Mouse (Mus musculus): ENCODE results near the gene Zbtb40. TPM values are rescaled to one million over a fixed set of nuclear protein-coding genes. Genes with fewer than 3 reads are reported as not detected.
A peak's percentile ranks its signal among the peaks of the same experiment; 100 is the strongest.

Gene Zbtb40
- polyA plus RNA-seq, 1 experiment from 2014 or later, result 3.2 TPM

DNA sequence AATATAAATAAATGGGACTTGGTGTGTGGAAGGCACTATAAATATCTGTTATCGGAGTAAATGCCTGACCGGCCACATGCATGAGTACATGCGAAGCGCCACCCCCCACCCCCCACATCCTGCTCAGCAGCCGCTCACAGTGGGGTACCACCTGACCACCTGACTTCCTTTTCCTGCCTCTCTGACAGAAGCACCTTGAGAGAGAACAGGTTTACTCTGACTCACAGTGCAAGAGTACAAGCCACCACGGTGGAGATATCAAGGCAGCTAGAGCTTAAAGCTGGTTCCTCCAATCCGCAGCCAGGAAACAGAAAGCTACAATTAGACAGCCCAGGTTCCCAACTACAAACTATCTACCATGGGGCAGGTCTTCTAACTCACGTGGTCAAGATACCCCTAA is 19.9 kb upstream of the Zbtb40 start:
- no peak overlapping the region for H3K9ac ChIP-seq (ENCODE audit: low read depth, low read length)
- no peak overlapping the region for H3K4me2 ChIP-seq (ENCODE audit: low read length)
- no peak overlapping the region for H3K27ac ChIP-seq (ENCODE audit: low read depth, low read length)
- no peaks in the 10 kb centered on the region for H3K9me3 ChIP-seq (ENCODE audit: control insufficient read depth, low read length)
- no peak for ATAC-seq
- no peak overlapping the region for H3K4me3 ChIP-seq (ENCODE audit: low read length)
- WGBS, result 42% methylated on average over 8 of the region's 8 CpGs
- no peaks in the 10 kb centered on the region for H3K27me3 ChIP-seq (replicated peaks; ENCODE audit: control insufficient read depth, insufficient read depth, low read length)
- H3K4me1 ChIP-seq (ENCODE audit: control insufficient read depth, insufficient read depth, low read depth, low read length), result peaks cover 4% of the 10 kb centered on the region
- no peaks in the 10 kb centered on the region for H3K36me3 ChIP-seq (ENCODE audit: control insufficient read depth, insufficient read depth, low read length)

DNA sequence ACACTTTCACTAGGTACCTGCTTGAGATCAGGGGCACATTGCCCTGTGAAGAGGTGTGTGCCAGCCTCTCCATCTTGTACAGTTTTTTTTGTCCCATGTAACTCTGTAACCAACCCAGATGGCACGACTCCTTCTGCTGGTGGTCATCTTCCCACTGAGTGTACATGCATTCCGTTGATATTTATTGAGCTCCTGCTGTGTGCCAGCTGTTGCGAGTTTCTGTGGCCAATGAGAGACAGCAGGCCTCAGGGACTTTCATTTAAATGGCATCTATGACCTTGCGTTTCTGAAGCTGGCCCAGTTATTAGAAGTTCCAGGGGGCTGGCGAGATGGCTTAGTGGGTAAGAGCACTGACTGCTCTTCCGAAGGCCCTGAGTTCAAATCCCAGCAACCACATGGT is 17.2 kb upstream of the Zbtb40 start:
- ATAC-seq, result no peak

GRCm38 (mm10) chr4:137054932-137055331 is 6.3 kb upstream of the Zbtb40 start:
- no peak for ATAC-seq
- peaks cover 25% of the 10 kb centered on the region for H3K27me3 ChIP-seq (replicated peaks; ENCODE audit: control insufficient read depth, insufficient read depth, low read length)

More for the DNA sequence above, 17.2 kb upstream of the Zbtb40 start:
- 61% methylated on average over 6 of the region's 6 CpGs for WGBS
- Histone ChIP-seq H3K4me2 (ENCODE audit: low read length) (no peak overlapping the region), H3K9me3 (ENCODE audit: control insufficient read depth, low read length) (no peaks in the 10 kb centered on the region), H3K9ac (ENCODE audit: low read depth, low read length) (no peak overlapping the region), H3K27me3 (replicated peaks; ENCODE audit: control insufficient read depth, insufficient read depth, low read length) (no peaks in the 10 kb centered on the region), H3K36me3 (ENCODE audit: control insufficient read depth, insufficient read depth, low read length) (no peaks in the 10 kb centered on the region), H3K4me3 (ENCODE audit: low read length) (no peak overlapping the region), H3K4me1 (ENCODE audit: control insufficient read depth, insufficient read depth, low read depth, low read length) (peaks cover 4% of the 10 kb centered on the region), H3K27ac (ENCODE audit: low read depth, low read length) (no peak overlapping the region)

GRCm38 (mm10) chr4:137053810-137054209 is 5.2 kb upstream of the Zbtb40 start:
- Histone ChIP-seq H3K4me3 (ENCODE audit: low read length) (no peak overlapping the region), H3K4me2 (ENCODE audit: low read length) (no peak overlapping the region), H3K27ac (ENCODE audit: low read depth, low read length) (no peak overlapping the region), H3K27me3 (replicated peaks; ENCODE audit: control insufficient read depth, insufficient read depth, low read length) (peaks cover 28% of the 10 kb centered on the region), H3K36me3 (ENCODE audit: control insufficient read depth, insufficient read depth, low read length) (no peaks in the 10 kb centered on the region), H3K4me1 (ENCODE audit: control insufficient read depth, insufficient read depth, low read depth, low read length) (no peaks in the 10 kb centered on the region), H3K9ac (ENCODE audit: low read depth, low read length) (no peak overlapping the region), H3K9me3 (ENCODE audit: control insufficient read depth, low read length) (no peaks in the 10 kb centered on the region; the same call in none of the 2 replicates)
- 74% methylated on average over 5 of the region's 5 CpGs for WGBS
- no peak for ATAC-seq

More at GRCm38 (mm10) chr4:137054932-137055331, 6.3 kb upstream of the Zbtb40 start:
- no peak overlapping the region for H3K4me2 ChIP-seq (ENCODE audit: low read length)
- H3K4me3 ChIP-seq (ENCODE audit: low read length), result no peak overlapping the region
- H3K36me3 ChIP-seq (ENCODE audit: control insufficient read depth, insufficient read depth, low read length), result no peaks in the 10 kb centered on the region
- H3K9ac ChIP-seq (ENCODE audit: low read depth, low read length), result no peak overlapping the region
- no peaks in the 10 kb centered on the region; the same call in 1 of the 2 replicates for H3K9me3 ChIP-seq (ENCODE audit: control insufficient read depth, low read length)
- H3K27ac ChIP-seq (ENCODE audit: low read depth, low read length), result no peak overlapping the region
- WGBS, result 80% methylated on average over 3 of the region's 3 CpGs
- no peaks in the 10 kb centered on the region for H3K4me1 ChIP-seq (ENCODE audit: control insufficient read depth, insufficient read depth, low read depth, low read length)

- no peaks in the 10 kb centered on the region; the same call in none of the 2 replicates for H3K9me3 ChIP-seq (ENCODE audit: control insufficient read depth, low read length)
- no peaks in the 10 kb centered on the region for H3K36me3 ChIP-seq (ENCODE audit: control insufficient read depth, insufficient read depth, low read length)
- ATAC-seq, result peak; percentile 72; the same call in 1 of the 2 replicates
- H3K27ac ChIP-seq (ENCODE audit: low read depth, low read length), result peak overlapping the region; percentile 85
- H3K4me3 ChIP-seq (ENCODE audit: low read length), result peak overlapping the region; percentile 78
- WGBS, result under 1% methylated on average over 37 of the region's 52 CpGs
- peak overlapping the region; percentile 64 for H3K4me2 ChIP-seq (ENCODE audit: low read length)
- peaks cover 24% of the 10 kb centered on the region for H3K27me3 ChIP-seq (replicated peaks; ENCODE audit: control insufficient read depth, insufficient read depth, low read length)
- H3K4me1 ChIP-seq (ENCODE audit: control insufficient read depth, insufficient read depth, low read depth, low read length), result peaks cover 22% of the 10 kb centered on the region
- peak overlapping the region; percentile 78 for H3K9ac ChIP-seq (ENCODE audit: low read depth, low read length)
Observed at GRCm38 (mm10) chr4:137047840-137048549, 606 bp downstream of the Zbtb40 start.

GRCm38 (mm10) chr4:137046110-137046509 is 2.5 kb downstream of the Zbtb40 start:
- ATAC-seq, result no peak
- no peak overlapping the region for H3K4me2 ChIP-seq (ENCODE audit: low read length)
- no peak overlapping the region for H3K9ac ChIP-seq (ENCODE audit: low read depth, low read length)
- peaks cover 13% of the 10 kb centered on the region for H3K27me3 ChIP-seq (replicated peaks; ENCODE audit: control insufficient read depth, insufficient read depth, low read length)
- no peaks in the 10 kb centered on the region; the same call in none of the 2 replicates for H3K9me3 ChIP-seq (ENCODE audit: control insufficient read depth, low read length)
- 85% methylated on average over 5 of the region's 5 CpGs for WGBS
- H3K36me3 ChIP-seq (ENCODE audit: control insufficient read depth, insufficient read depth, low read length), result no peaks in the 10 kb centered on the region
- no peak overlapping the region for H3K4me3 ChIP-seq (ENCODE audit: low read length)
- H3K4me1 ChIP-seq (ENCODE audit: control insufficient read depth, insufficient read depth, low read depth, low read length), result peaks cover 30% of the 10 kb centered on the region
- no peak overlapping the region for H3K27ac ChIP-seq (ENCODE audit: low read depth, low read length)

DNA sequence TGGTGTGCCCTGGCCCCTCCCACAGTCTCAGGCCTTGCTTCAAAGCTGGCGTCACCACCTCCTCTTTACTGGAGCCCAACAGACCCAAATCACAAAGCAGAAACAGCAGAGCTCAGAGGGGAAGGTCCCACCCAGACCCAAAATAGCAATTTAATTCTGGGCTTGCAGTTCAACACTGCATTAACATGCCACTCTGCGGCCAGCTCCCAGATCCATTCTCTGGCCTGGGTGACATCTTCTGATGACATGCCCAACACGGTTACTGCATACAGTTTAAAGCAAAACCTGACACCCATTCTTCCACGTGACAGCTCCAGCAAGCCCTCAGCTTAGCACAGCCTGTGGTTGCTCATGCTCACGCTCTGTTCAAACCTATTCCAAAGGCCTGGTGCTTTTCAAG is 4.1 kb downstream of the Zbtb40 start:
- Histone ChIP-seq H3K4me1 (ENCODE audit: control insufficient read depth, insufficient read depth, low read depth, low read length) (peaks cover 31% of the 10 kb centered on the region), H3K27ac (ENCODE audit: low read depth, low read length) (peak overlapping the region; percentile 49; the same call in 1 of the 2 replicates), H3K9ac (ENCODE audit: low read depth, low read length) (no peak overlapping the region), H3K9me3 (ENCODE audit: control insufficient read depth, low read length) (no peaks in the 10 kb centered on the region; the same call in 1 of the 2 replicates), H3K4me3 (ENCODE audit: low read length) (no peak overlapping the region), H3K27me3 (replicated peaks; ENCODE audit: control insufficient read depth, insufficient read depth, low read length) (no peaks in the 10 kb centered on the region; the same call in 1 of the 2 replicates), H3K36me3 (ENCODE audit: control insufficient read depth, insufficient read depth, low read length) (no peaks in the 10 kb centered on the region), H3K4me2 (ENCODE audit: low read length) (peak overlapping the region; percentile 31)
- ATAC-seq, result no peak
- WGBS, result 29% methylated on average over 5 of the region's 5 CpGs

DNA sequence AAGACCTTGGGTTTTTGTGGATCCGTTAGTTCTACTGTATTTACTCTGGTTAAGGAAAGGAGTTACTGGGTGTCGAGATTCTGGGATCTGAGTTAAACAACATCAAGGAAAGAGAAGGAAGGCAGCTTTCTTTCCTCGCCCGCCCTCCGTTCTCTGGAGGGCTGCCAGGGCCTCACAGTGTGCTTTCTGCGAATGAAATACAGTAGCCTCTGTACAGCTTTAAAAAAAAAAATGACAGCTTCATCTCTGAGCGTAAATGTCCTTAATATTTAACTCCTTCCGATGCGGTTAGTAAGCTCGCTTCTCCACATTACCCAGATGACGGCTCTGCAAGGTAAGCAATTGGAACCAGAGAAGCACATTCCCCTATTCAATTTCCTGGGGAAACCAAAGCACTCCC is 4.8 kb downstream of the Zbtb40 start:
- Histone ChIP-seq H3K27ac (ENCODE audit: low read depth, low read length) (peak overlapping the region; percentile 49; the same call in 1 of the 2 replicates), H3K9me3 (ENCODE audit: control insufficient read depth, low read length) (no peaks in the 10 kb centered on the region), H3K36me3 (ENCODE audit: control insufficient read depth, insufficient read depth, low read length) (no peaks in the 10 kb centered on the region), H3K4me1 (ENCODE audit: control insufficient read depth, insufficient read depth, low read depth, low read length) (peaks cover 31% of the 10 kb centered on the region), H3K4me2 (ENCODE audit: low read length) (peak overlapping the region; percentile 31), H3K9ac (ENCODE audit: low read depth, low read length) (0 out of 2 replicates have a peak overlapping the region, but pooled peaks have one; percentile 4), H3K27me3 (replicated peaks; ENCODE audit: control insufficient read depth, insufficient read depth, low read length) (no peaks in the 10 kb centered on the region), H3K4me3 (ENCODE audit: low read length) (no peak overlapping the region; the same call in 1 of the 2 replicates)
- ATAC-seq, result no peak
- WGBS, result 32% methylated on average over 11 of the region's 11 CpGs

GRCm38 (mm10) chr4:137042039-137042438 is 6.6 kb downstream of the Zbtb40 start:
- H3K36me3 ChIP-seq (ENCODE audit: control insufficient read depth, insufficient read depth, low read length), result no peaks in the 10 kb centered on the region
- H3K9ac ChIP-seq (ENCODE audit: low read depth, low read length), result no peak overlapping the region
- H3K4me2 ChIP-seq (ENCODE audit: low read length), result no peak overlapping the region
- H3K27me3 ChIP-seq (replicated peaks; ENCODE audit: control insufficient read depth, insufficient read depth, low read length), result no peaks in the 10 kb centered on the region
- 93% methylated on average over 8 of the region's 8 CpGs for WGBS
- no peaks in the 10 kb centered on the region for H3K9me3 ChIP-seq (ENCODE audit: control insufficient read depth, low read length)
- ATAC-seq, result no peak
- H3K4me3 ChIP-seq (ENCODE audit: low read length), result no peak overlapping the region
- peaks cover 40% of the 10 kb centered on the region for H3K4me1 ChIP-seq (ENCODE audit: control insufficient read depth, insufficient read depth, low read depth, low read length)
- H3K27ac ChIP-seq (ENCODE audit: low read depth, low read length), result no peak overlapping the region

Measured in hindbrain, embryonic 16.5 days (tissue).